Comparison of ENCODE assay signal across 1 mouse cellular context in genomic region chr11:120510375-120511030, GRCm38 (mm10).
TF ChIP-seq lines count a peak whose summit lies in the region.

No protein-coding gene starts in this region.

TF ChIP-seq in CH12.LX, 34 proteins besides CTCF, POLR2A, EP300 and RAD21:
- TF ChIP-seq ZMIZ1 (IDR thresholded peaks at IDR 0.05; ENCODE audit: low read depth, low read length) (no peak; the same call in 1 of the 2 replicates), MXI1 (IDR thresholded peaks at IDR 0.05; ENCODE audit: low read depth, low read length) (peak; percentile 19; the same call in 1 of the 2 replicates), ZKSCAN1 (IDR thresholded peaks at IDR 0.05; ENCODE audit: borderline replicate concordance, low read depth, low read length) (no peak), USF1 (IDR thresholded peaks at IDR 0.05; ENCODE audit: low read depth, low read length) (no peak), TCF12 (IDR thresholded peaks at IDR 0.05; ENCODE audit: low read depth, low read length) (peak; percentile 18; the same call in 1 of the 2 replicates), E2F4 (IDR thresholded peaks at IDR 0.05; ENCODE audit: insufficient replicate concordance, low read depth, low read length) (0 out of 2 replicates have a peak, but pooled peaks have one; percentile 56), NRF1 (IDR thresholded peaks at IDR 0.05; ENCODE audit: low read depth, low read length) (no peak), RCOR1 (conservative IDR thresholded peaks at IDR 0.05; ENCODE audit: low read depth, low read length) (0 out of 2 replicates have a peak, but pooled peaks have one; percentile 23), MAFK (IDR thresholded peaks at IDR 0.05; ENCODE audit: insufficient replicate concordance, low read length) (no peak), SMC3 (IDR thresholded peaks at IDR 0.05; ENCODE audit: low read depth, low read length) (no peak), ETS1 (conservative IDR thresholded peaks at IDR 0.05; ENCODE audit: low read depth, low read length) (no peak), HCFC1 (IDR thresholded peaks at IDR 0.05; ENCODE audit: low read depth, low read length) (no peak), ZC3H11A (IDR thresholded peaks at IDR 0.05; ENCODE audit: low read depth, low read length) (no peak), TBP (conservative IDR thresholded peaks at IDR 0.05; ENCODE audit: low read depth, low read length) (no peak), KAT2A (IDR thresholded peaks at IDR 0.05; ENCODE audit: insufficient replicate concordance, low read length) (no peak), JUND (conservative IDR thresholded peaks at IDR 0.05; ENCODE audit: low read depth, low read length) (no peak), USF2 (conservative IDR thresholded peaks at IDR 0.05; ENCODE audit: low read depth, low read length) (no peak), CHD1 (IDR thresholded peaks at IDR 0.05; ENCODE audit: low read depth, low read length) (peak; percentile 41; the same call in 1 of the 2 replicates), SIN3A (IDR thresholded peaks at IDR 0.05; ENCODE audit: low read length) (no peak; the same call in 1 of the 2 replicates), MEF2A (IDR thresholded peaks at IDR 0.05; ENCODE audit: borderline replicate concordance, low read depth, low read length) (0 out of 2 replicates have a peak, but pooled peaks have one; percentile 32), GABPA (IDR thresholded peaks at IDR 0.05; ENCODE audit: insufficient replicate concordance, low read depth, low read length) (no peak), MAZ (IDR thresholded peaks at IDR 0.05; ENCODE audit: low read depth, low read length) (peak; percentile 51; the same call in 1 of the 2 replicates), UBTF (IDR thresholded peaks at IDR 0.05; ENCODE audit: low read depth, low read length) (0 out of 2 replicates have a peak, but pooled peaks have one; percentile 18), POLR2AphosphoS2 (IDR thresholded peaks at IDR 0.05; ENCODE audit: low read depth, low read length) (no peak), MAX (IDR thresholded peaks at IDR 0.05; ENCODE audit: low read length) (no peak), BHLHE40 (IDR thresholded peaks at IDR 0.05; ENCODE audit: low read depth, low read length) (0 out of 2 replicates have a peak, but pooled peaks have one; percentile 19), ELF1 (IDR thresholded peaks at IDR 0.05; ENCODE audit: low read depth, low read length) (peak; percentile 21; the same call in 1 of the 2 replicates), ZNF384 (IDR thresholded peaks at IDR 0.05; ENCODE audit: low read depth, low read length) (no peak), JUN (IDR thresholded peaks at IDR 0.05; ENCODE audit: insufficient read depth, low read depth, low read length) (no peak), PAX5 (IDR thresholded peaks at IDR 0.05; ENCODE audit: low read length) (no peak), MYC (IDR thresholded peaks at IDR 0.05; ENCODE audit: low read depth, low read length) (0 out of 2 replicates have a peak, but pooled peaks have one; percentile 36), IRF4 (IDR thresholded peaks at IDR 0.05; ENCODE audit: low read depth, low read length) (no peak), NELFE (IDR thresholded peaks at IDR 0.05; ENCODE audit: low read depth, low read length) (peak; percentile 43; the same call in 1 of the 2 replicates), CHD2 (IDR thresholded peaks at IDR 0.05; ENCODE audit: low read length) (peak; percentile 90)
